Mouse (Mus musculus) hindbrain, embryonic 12.5 days (tissue): ENCODE measurements around the gene Tm7sf3. TPM values are rescaled to one million over a fixed set of nuclear protein-coding genes. Genes with fewer than 3 reads are reported as not detected.

Experiments used
- ATAC-seq: fragments of 200-750 bp; cut with Nextera tagmentation; 2 replicates; pipeline ENCODE4 v1.8.0; 2017; ENCODE audit warnings: moderate TSS enrichment; ENCODE audit not compliant: low FRiP score
- H3K27ac ChIP-seq: fragments of 300-500 bp; sonication (generic); 2 replicates; pipeline ENCODE4 v1.5.1; 2016; ENCODE audit warnings: mild to moderate bottlenecking
- H3K27me3 ChIP-seq: fragments of 300-500 bp; sonication (generic); 2 replicates; pipeline ENCODE4 v1.6.1; 2016; ENCODE audit warnings: mild to moderate bottlenecking
- H3K36me3 ChIP-seq: fragments of 300-500 bp; sonication (generic); 2 replicates; pipeline ENCODE4 v1.6.1; 2016; ENCODE audit warnings: mild to moderate bottlenecking
- H3K4me1 ChIP-seq: fragments of 300-500 bp; sonication (generic); 2 replicates; pipeline ENCODE4 v1.6.1; 2016
- H3K4me2 ChIP-seq: fragments of 300-500 bp; sonication (generic); replicated peaks from 2 replicates; pipeline ENCODE4 v1.6.1; 2016; ENCODE audit warnings: mild to moderate bottlenecking
- H3K4me3 ChIP-seq: fragments of 300-500 bp; sonication (generic); 2 replicates; pipeline ENCODE4 v1.5.1; 2016; ENCODE audit warnings: mild to moderate bottlenecking
- H3K9ac ChIP-seq: fragments of 300-500 bp; sonication (generic); 2 replicates; pipeline ENCODE4 v1.6.1; 2016; ENCODE audit warnings: mild to moderate bottlenecking, moderate library complexity
- H3K9me3 ChIP-seq: fragments of 300-500 bp; sonication (generic); replicated peaks from 2 replicates; pipeline ENCODE4 v1.6.1; 2016; ENCODE audit warnings: mild to moderate bottlenecking
- WGBS: fragments of 180-500 bp; shearing (Covaris S2); methylation state at CpG from one replicate; pipeline ENCODE4 v1.1.7; 2016; 5-methylcytosine and 5-hydroxymethylcytosine counted together
- polyA plus RNA-seq: library from polyadenylated mRNA; unstranded; fragments of >200 nt; fragmentation: Nextera tagmentation; extraction: Ambion mirVana; gene quantifications from 2 replicates; pipeline ENCODE4 v1.2.1, GENCODE M21; 2016

Tm7sf3 gene
- polyA plus RNA-seq, 1 experiment from 2014 or later, result 28.2 TPM

DNA sequence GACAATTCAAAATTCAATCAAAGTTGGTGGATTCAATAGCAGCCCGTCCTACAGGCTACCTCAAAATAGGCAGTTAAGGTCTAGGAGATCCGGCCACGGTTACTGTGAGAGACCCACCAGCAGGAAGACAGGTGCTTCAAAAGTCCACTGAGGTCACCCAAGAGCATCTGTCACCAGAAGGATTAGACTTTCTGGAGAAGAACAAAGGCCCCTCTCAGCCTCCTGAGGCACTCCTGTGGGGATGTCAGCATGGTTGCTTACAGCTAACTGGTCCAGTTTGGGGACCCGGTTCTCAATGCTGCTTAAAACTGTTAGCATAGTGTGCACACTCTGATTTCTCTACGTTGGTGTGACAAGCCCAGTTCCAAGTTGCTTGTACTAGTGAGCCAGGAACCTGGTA, 29.5 kb upstream of the Tm7sf3 start:
- ATAC-seq, result no peak

DNA sequence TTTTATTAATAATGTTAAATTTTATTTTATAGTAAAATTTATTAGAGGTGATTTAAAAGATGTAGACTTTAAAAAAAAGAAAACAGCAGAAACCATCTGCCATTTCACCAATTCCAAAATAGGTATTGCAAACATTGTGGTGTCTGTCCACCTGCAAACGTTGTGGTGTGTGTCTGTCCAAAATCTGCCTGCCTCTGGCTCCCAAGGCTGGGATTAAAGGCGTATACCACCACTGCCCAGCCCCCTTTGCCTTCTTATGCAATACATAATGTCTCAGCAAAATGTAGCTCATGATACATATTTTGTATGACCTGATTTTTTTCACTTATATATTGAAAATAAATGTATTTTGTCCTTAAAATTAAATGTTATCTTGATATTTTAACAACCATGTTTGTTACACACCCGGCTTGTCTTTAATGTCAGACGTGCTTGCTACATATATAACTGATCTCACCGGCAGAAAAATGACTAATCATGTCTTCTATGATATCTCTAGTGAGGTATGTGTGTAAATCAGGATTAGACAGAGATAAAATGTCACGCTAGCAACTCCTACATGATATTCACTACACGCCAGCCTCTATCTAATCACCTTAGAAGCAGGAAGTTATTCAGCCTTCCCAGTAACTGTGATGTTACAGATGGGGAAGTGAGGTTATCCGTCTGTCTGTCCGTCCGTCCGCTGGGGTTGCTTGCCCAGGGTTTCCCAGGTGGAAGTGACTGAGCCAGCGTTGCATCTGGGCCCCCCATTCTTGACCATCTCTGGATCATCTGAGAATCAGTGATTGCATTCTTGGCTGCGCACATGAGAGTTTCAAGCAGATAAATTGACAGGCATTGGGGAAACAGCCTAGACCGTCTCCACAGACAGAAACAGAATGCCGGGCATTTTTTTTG, 28.6 kb upstream of the Tm7sf3 start:
- no peak for ATAC-seq
- 90% methylated on average over 15 of the region's 15 CpGs for WGBS
- H3K4me2 ChIP-seq, result no peak overlapping the region

More for the DNA sequence above, 29.5 kb upstream of the Tm7sf3 start:
- H3K36me3 ChIP-seq, result no peaks in the 10 kb centered on the region
- WGBS, result 69% methylated on average over 5 of the region's 5 CpGs
- no peaks in the 10 kb centered on the region; the same call in 1 of the 2 replicates for H3K9me3 ChIP-seq
- no peak overlapping the region for H3K27ac ChIP-seq
- H3K27me3 ChIP-seq, result no peaks in the 10 kb centered on the region
- no peak overlapping the region for H3K4me2 ChIP-seq
- no peaks in the 10 kb centered on the region for H3K4me1 ChIP-seq
- no peak overlapping the region for H3K4me3 ChIP-seq
- H3K9ac ChIP-seq, result no peak overlapping the region

DNA sequence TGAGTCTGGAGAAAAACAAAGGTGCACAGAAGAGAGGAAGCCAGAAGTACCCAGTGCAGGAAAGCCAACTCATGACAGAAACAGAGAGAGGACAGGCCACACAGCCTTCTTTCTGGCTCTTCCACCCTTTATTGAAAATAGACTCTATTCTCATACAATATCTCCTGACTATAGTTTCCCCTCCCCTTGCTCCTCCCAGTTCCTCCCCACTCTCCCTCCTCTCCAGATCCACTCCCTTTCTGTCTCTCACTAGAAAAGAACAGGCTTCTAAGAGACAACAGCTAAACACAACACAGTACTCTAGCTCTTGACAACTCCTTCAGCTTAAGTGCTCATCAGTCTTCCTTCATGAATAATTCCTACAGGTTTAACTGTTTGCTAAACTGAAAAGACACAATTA, 26.0 kb upstream of the Tm7sf3 start:
- ATAC-seq, result no peak
- no peaks in the 10 kb centered on the region for H3K27me3 ChIP-seq
- no peaks in the 10 kb centered on the region for H3K36me3 ChIP-seq
- no peaks in the 10 kb centered on the region; the same call in 1 of the 2 replicates for H3K9me3 ChIP-seq
- H3K4me2 ChIP-seq, result no peak overlapping the region
- no peaks in the 10 kb centered on the region for H3K4me1 ChIP-seq
- no peak overlapping the region for H3K9ac ChIP-seq
- no peak overlapping the region for H3K27ac ChIP-seq
- H3K4me3 ChIP-seq, result no peak overlapping the region

More for the DNA sequence above, 28.6 kb upstream of the Tm7sf3 start:
- Histone ChIP-seq H3K36me3 (no peaks in the 10 kb centered on the region), H3K9ac (no peak overlapping the region), H3K27me3 (no peaks in the 10 kb centered on the region), H3K4me1 (no peaks in the 10 kb centered on the region), H3K27ac (no peak overlapping the region), H3K9me3 (no peaks in the 10 kb centered on the region; the same call in 1 of the 2 replicates), H3K4me3 (no peak overlapping the region)

DNA sequence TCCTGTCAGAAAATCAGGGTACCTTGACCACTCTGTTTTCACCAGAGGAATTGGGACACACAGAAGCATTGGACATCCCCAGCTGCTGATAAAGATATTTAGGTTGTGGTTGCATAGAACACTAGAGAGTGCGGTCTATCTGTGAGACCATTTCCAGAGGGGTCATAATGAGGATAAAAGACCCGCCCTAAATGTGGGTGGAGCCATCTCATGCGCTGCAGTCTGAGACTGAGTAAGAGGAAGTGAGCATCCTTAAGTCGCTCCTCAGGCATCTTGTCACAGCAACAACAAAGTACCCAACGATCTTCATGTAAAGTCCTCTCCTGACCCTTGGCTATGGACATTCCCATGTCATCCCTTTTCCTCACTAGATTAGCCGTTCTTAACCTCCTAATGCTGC, 24.2 kb upstream of the Tm7sf3 start:
- H3K4me2 ChIP-seq, result no peak overlapping the region
- no peak overlapping the region for H3K27ac ChIP-seq
- H3K4me3 ChIP-seq, result no peak overlapping the region
- no peaks in the 10 kb centered on the region for H3K4me1 ChIP-seq
- ATAC-seq, result no peak
- H3K9me3 ChIP-seq, result no peaks in the 10 kb centered on the region; the same call in 1 of the 2 replicates
- H3K9ac ChIP-seq, result no peak overlapping the region
- WGBS, result 82% methylated on average over 6 of the region's 6 CpGs
- H3K27me3 ChIP-seq, result no peaks in the 10 kb centered on the region
- H3K36me3 ChIP-seq, result no peaks in the 10 kb centered on the region

DNA sequence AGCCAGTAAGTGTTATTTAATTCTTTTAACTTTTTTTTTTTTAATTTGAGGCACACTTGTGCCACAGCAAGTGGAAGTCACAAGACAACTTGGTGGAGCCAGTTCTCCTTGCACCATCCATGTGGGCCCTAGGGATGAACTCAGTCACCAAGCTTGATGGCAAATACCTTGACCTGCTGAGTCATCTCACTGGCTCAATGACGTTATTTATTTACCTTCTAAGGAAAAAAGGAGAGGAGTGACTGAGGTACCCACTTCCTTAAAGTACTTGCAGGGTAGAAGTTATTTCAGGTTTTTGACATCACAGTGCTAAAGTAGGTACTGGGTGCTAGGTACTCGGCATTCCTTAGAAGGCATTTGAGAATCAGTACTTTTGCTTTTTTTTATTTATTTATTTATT, 22.8 kb upstream of the Tm7sf3 start:
- no peaks in the 10 kb centered on the region; the same call in 1 of the 2 replicates for H3K9me3 ChIP-seq
- H3K27me3 ChIP-seq, result no peaks in the 10 kb centered on the region
- no peaks in the 10 kb centered on the region for H3K4me1 ChIP-seq
- no peak for ATAC-seq
- H3K4me2 ChIP-seq, result no peak overlapping the region
- 82% methylated on average over 2 of the region's 2 CpGs for WGBS
- H3K4me3 ChIP-seq, result no peak overlapping the region
- H3K9ac ChIP-seq, result no peak overlapping the region
- no peak overlapping the region for H3K27ac ChIP-seq
- no peaks in the 10 kb centered on the region for H3K36me3 ChIP-seq

DNA sequence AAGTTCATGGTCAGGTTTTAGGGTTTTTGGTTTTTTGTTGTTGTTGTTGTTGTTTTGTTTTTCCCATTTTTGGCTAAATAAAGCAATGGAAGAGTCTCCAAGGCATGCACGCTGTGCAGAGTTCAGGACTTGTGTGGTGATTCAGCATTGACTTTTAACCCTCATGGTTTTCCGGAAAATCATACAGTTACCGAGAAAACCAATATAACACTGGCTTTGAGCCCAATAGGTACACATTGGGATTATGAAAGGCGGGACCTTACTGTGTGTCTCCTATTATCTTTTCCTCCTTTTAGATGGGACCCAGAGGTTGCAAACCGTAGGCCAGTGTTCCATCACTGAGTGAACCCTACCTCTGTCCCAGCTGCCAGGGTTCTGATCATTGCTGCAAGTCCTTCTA, 22.3 kb upstream of the Tm7sf3 start:
- no peaks in the 10 kb centered on the region for H3K36me3 ChIP-seq
- H3K4me3 ChIP-seq, result no peak overlapping the region
- no peaks in the 10 kb centered on the region for H3K9me3 ChIP-seq
- H3K9ac ChIP-seq, result no peak overlapping the region
- H3K27me3 ChIP-seq, result no peaks in the 10 kb centered on the region
- 89% methylated on average over 5 of the region's 5 CpGs for WGBS
- no peaks in the 10 kb centered on the region for H3K4me1 ChIP-seq
- no peak overlapping the region for H3K27ac ChIP-seq
- H3K4me2 ChIP-seq, result no peak overlapping the region
- ATAC-seq, result no peak

DNA sequence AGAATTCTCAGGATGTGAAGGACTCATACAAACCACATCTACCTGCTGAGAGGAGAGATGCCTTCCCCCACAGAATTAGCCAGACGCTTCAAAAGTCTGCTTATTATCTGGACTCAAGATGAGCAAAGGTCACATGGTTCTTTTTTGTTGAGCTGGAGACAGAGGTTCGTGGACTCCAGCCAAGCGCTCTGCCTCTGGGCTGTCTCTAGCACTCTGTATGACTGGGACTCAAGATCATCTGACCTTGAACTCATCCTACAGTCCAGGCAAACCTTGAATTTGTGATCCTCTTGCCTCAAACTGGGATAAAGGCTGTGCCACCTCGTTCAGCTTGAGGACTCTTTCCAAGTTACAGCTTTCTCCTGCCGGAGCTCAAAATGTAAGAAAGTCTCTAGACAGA, 21.5 kb upstream of the Tm7sf3 start:
- Histone ChIP-seq H3K9ac (no peak overlapping the region), H3K36me3 (no peaks in the 10 kb centered on the region), H3K4me1 (no peaks in the 10 kb centered on the region), H3K27me3 (no peaks in the 10 kb centered on the region), H3K4me2 (no peak overlapping the region), H3K4me3 (no peak overlapping the region), H3K9me3 (no peaks in the 10 kb centered on the region), H3K27ac (no peak overlapping the region)
- no peak for ATAC-seq
- 70% methylated on average over 5 of the region's 5 CpGs for WGBS

DNA sequence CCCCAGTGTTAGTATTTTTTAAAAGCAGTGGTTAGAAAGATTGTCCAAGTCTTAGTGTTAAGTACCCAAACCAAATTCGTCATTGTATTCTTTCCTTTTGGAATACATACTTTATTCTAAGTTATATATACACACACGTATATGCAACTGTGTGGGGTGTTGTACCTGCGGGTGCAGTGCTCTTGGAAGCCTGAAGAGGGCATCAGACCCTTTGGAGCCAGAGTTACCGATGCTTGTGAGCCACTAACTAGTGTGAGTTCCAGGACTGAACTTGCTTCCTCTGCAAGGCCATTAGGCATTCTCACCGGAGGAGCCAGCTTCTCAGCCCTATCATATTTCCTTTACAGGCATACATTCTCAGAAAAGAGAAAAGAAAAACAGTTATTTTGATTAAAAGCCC, 20.1 kb upstream of the Tm7sf3 start:
- no peak overlapping the region for H3K27ac ChIP-seq
- no peaks in the 10 kb centered on the region for H3K4me1 ChIP-seq
- no peaks in the 10 kb centered on the region for H3K9me3 ChIP-seq
- ATAC-seq, result no peak
- no peaks in the 10 kb centered on the region for H3K36me3 ChIP-seq
- no peak overlapping the region for H3K9ac ChIP-seq
- H3K27me3 ChIP-seq, result no peaks in the 10 kb centered on the region
- H3K4me3 ChIP-seq, result no peak overlapping the region
- H3K4me2 ChIP-seq, result no peak overlapping the region
- WGBS, result 33% methylated on average over 5 of the region's 5 CpGs

DNA sequence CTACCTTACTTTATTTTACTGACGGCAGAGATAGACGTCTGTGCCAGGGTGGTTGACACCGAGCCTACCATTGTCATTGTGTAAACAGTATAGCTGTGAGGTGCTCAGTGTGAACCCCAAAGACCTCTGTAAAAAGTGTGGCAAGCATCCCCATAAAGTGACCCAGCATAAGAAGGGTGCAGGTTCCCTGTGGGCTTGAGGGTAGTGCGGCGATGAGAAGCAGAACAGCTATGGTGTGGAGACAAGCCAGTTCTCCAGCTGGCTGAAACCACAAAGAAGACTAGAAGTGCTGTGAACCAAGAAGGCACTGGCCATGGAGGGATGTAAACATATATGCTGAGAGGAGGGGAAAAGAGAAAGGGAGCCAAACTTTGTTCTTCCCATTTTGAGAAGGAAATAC, 19.0 kb upstream of the Tm7sf3 start:
- Histone ChIP-seq H3K4me2 (no peak overlapping the region), H3K4me1 (no peaks in the 10 kb centered on the region), H3K27ac (no peak overlapping the region), H3K4me3 (no peak overlapping the region), H3K9ac (no peak overlapping the region), H3K27me3 (no peaks in the 10 kb centered on the region), H3K36me3 (no peaks in the 10 kb centered on the region), H3K9me3 (no peaks in the 10 kb centered on the region)
- 86% methylated on average over 5 of the region's 5 CpGs for WGBS
- ATAC-seq, result no peak

DNA sequence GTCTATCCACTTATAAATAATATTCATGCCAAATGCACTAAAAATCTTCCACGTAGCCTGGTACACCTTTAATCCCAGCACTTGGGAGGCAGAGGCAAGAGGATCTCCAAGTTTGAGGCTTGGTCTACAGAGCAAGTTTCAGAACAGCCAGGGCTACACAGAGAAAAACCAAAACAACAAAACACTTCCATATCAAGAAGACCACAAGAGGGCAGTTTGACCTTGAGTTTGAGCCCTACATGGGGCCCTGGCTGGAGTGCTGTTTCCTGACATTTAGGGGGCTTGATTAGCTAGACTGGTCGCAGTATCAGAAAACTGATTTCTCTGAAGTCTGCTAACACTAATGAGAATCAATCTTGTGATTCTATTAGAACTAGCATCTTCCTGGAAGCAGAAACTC, 18.0 kb upstream of the Tm7sf3 start:
- no peak overlapping the region for H3K27ac ChIP-seq
- no peak overlapping the region for H3K9ac ChIP-seq
- H3K27me3 ChIP-seq, result no peaks in the 10 kb centered on the region
- no peak overlapping the region for H3K4me2 ChIP-seq
- H3K4me1 ChIP-seq, result no peaks in the 10 kb centered on the region
- H3K4me3 ChIP-seq, result no peak overlapping the region
- H3K36me3 ChIP-seq, result no peaks in the 10 kb centered on the region
- 74% methylated on average over 2 of the region's 2 CpGs for WGBS
- H3K9me3 ChIP-seq, result no peaks in the 10 kb centered on the region
- ATAC-seq, result no peak

DNA sequence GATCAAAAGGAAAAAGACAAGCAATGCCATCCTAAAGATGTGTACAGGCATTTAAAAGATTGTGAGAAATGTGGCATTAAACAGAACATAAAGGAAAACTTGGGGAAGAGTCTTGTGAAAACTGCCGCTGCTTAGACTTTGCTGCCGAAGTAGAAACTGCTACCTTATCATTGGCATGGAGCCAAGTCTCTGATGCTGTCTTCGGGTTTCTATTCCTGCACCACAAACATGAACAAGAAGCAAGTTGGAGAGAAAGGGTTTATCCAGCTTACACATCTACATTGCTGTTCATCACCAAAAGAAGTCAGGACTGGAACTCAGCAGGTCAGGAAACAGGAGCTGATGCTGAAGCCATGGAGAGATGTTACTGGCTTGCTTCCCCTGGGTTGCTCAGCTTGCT, 10.6 kb upstream of the Tm7sf3 start:
- no peak for ATAC-seq
- no peak overlapping the region for H3K27ac ChIP-seq
- H3K4me2 ChIP-seq, result no peak overlapping the region
- peaks cover 19% of the 10 kb centered on the region for H3K36me3 ChIP-seq
- no peaks in the 10 kb centered on the region for H3K27me3 ChIP-seq
- H3K9me3 ChIP-seq, result no peaks in the 10 kb centered on the region
- no peaks in the 10 kb centered on the region for H3K4me1 ChIP-seq
- no peak overlapping the region for H3K4me3 ChIP-seq
- whole genome bisulfite sequencing, result 86% methylated on average over 3 of the region's 3 CpGs
- no peak overlapping the region for H3K9ac ChIP-seq

DNA sequence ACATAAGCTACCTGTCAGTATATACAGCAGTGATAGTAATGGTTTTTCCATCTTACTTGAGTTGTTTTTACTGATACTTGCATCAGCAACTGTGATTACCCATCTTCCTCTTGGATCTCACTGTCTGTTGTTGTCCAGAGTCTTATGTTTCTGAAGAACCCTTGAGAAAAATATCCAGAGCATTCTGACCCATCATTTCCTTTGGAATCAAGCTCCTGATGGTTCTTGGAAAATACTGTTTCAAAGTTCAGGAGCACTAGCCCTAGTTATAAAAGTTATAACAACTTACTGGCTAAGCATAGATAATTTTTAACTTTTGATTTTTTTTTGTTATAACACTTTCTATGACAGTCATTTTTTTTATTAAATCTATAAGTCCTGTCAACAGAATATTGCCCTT, 8.8 kb upstream of the Tm7sf3 start:
- Histone ChIP-seq H3K9ac (no peak overlapping the region), H3K4me3 (no peak overlapping the region), H3K4me1 (no peaks in the 10 kb centered on the region), H3K9me3 (no peaks in the 10 kb centered on the region), H3K27me3 (no peaks in the 10 kb centered on the region), H3K36me3 (peaks cover 19% of the 10 kb centered on the region), H3K27ac (no peak overlapping the region), H3K4me2 (no peak overlapping the region)
- no peak for ATAC-seq

DNA sequence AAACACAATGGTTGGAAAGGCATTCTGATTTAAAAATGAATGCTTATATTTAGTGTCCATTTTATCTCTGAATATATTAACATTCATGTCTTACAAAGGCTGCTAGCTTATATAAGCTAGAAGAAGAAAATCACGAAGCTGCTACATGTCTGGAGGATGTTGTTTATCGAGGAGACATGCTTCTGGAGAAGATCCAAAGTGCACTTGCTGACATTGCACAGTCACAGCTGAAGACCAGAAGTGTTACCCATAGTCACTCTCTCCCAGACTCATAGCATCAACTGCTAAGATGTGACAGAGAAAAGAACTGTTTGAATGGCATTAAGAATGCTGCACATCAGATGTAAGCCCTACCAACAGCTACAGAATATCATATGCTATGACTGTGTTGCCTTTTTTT, 7.4 kb upstream of the Tm7sf3 start:
- no peaks in the 10 kb centered on the region for H3K4me1 ChIP-seq
- H3K4me2 ChIP-seq, result no peak overlapping the region
- H3K4me3 ChIP-seq, result no peak overlapping the region
- H3K27me3 ChIP-seq, result no peaks in the 10 kb centered on the region
- no peak overlapping the region for H3K9ac ChIP-seq
- WGBS, result 89% methylated on average over 2 of the region's 2 CpGs
- H3K27ac ChIP-seq, result no peak overlapping the region
- no peak for ATAC-seq
- H3K9me3 ChIP-seq, result no peaks in the 10 kb centered on the region
- H3K36me3 ChIP-seq, result peaks cover 19% of the 10 kb centered on the region
